Mouse (Mus musculus) thymus, postnatal 36 days (tissue): ENCODE measurements around the gene Pfkp.
A peak's percentile ranks its signal among the peaks of the same experiment; 100 is the strongest.

Experiments used
- DNase-seq, 2 experiments: peaks; one replicate each; pipeline ENCODE4 v3.0.0; 2022; ENCODE audit warnings: mixed read lengths in 2 of 2

The Pfkp gene

GRCm38 (mm10) chr13:6601676-6602075 is 46.9 kb downstream of the Pfkp start:
- DNase-seq = no peak

- DNase-seq = no peak
Measured at GRCm38 (mm10) chr13:6600626-6601025, 48.0 kb downstream of the Pfkp start.

- no peak for DNase-seq
Measured at GRCm38 (mm10) chr13:6597801-6598200, 50.8 kb downstream of the Pfkp start.

GRCm38 (mm10) chr13:6595403-6595802 is 53.2 kb downstream of the Pfkp start:
- DNase-seq = no peak

- DNase-seq = no peak
Measured at GRCm38 (mm10) chr13:6590846-6591245, 57.7 kb downstream of the Pfkp start.

- DNase-seq = no peak
Measured at GRCm38 (mm10) chr13:6586009-6586408, 62.6 kb downstream of the Pfkp start.

DNA sequence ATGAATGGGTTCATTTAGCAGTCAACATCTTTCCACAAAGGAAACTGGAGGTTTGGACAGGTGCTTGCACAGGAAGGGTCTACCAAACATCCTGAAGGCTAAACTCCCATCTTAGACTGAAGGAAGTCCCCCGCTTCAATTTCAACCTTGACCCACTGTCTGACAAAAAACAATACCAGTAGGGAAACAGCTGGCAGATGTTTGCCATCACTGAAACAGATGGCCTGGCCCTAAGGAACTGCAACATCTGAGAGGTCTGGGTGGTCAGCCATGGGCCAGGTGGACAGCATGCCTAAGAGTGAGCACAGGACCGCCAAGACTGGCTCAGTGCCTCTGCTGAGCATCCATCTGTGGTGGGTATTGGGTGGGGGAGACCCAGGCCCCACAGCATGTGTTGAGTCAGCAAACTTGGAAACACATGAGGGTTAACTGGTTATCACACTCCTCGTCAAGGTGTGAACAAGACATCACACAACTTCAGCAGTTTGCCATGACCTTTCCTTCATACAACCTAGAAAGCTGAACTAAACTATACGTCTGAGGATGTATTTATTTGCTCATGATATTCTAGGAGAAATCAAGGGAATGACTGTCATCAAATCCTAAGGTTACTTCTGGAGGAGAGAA is 65.0 kb downstream of the Pfkp start:
- DNase-seq = no peak

GRCm38 (mm10) chr13:6575920-6576509 is 72.6 kb downstream of the Pfkp start:
- DNase-seq = no peak

DNA sequence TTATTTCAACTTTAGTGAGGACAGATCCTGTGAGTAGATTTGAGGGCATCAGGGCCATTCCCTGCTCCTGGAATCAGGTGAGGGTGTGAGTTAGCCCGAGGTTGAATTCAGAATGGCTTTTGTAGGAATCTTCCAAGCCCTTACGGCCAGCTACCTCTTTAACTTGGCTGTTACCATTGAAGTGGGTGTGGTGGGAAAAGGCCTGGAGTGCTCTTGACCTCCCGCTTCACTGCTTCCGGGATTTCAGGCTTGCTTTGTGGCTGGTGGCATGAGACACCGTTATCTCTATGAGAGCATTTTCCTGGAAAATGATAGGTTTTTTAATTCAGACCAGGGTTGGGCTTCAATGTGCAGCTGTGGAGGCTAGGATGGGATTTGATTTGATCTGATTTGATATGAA is 83.0 kb downstream of the Pfkp start:
- DNase-seq = no peak

GRCm38 (mm10) chr13:6562409-6562808 is 86.2 kb downstream of the Pfkp start:
- DNase-seq = no peak

DNA sequence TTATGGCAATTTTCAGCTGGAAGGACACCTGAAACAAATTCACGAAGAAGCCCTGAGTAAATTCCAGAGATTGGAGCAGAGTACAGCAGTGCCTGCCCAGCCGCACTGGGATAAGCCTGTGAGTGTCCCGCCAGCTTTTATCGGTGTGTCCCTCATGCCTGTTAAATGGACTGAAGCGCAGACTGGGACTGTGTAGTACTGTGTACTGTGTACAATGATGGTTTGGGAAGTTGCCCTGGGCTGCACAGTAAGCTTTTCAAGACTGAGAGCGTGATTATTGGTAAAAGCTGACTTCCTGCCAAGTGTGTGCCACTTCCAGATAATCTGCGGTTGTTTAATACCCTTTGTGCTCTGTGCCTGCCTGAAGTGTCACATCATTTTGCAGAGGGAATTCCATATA is 90.8 kb downstream of the Pfkp start:
- DNase-seq = no peak

DNA sequence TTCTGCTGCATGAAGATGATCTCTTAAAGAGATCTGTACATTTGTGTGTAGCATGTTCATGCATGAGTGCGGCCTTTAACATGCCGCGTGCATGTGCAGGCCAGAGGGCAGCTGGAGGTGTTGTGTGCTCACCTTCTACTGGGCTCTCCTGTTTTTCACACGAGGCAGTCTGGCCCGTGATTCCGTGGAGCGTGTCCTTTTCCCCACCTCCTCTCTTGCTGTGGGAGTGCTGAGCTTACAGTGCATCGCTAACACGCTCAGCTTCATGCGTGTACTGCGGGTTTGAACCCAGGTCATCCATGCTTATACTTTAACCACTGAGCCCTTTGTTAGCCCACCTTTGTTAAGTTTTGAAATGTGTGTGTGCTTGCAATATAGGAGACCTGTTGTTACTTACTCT is 92.9 kb downstream of the Pfkp start:
- no peak for DNase-seq

GRCm38 (mm10) chr13:6553708-6554107 is 94.9 kb downstream of the Pfkp start:
- no peak for DNase-seq

DNA sequence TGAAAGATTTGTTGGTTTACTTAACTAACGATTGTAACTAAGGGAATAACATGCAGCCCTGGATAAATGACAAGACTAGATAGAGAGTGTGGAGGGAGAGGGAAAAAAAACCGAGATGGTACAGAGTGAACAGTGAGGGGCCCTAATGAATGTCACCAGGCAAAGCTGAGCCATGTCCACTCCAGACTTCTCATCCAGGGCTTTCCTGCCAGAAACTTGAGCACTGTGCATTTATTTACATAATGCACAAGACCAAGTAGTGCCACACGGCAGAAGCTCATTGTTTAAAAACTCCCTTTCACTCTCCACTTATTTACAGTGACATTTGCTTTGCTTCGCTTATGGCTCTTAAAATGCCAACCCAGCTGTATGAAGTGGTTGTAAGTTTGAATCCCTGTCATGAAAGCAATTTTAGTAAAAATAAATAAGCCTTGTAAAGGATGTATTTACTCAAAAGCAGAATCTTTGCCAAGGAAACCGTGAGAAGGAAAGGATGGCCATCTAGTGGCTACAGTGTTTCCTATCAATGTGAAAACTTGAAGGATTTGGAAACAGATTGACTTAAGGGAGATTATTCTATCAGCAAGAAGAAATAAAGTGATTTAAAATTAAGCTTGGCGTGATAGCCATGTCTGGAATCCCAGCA is 113.2 kb downstream of the Pfkp start:
- no peak for DNase-seq

- DNase-seq = peak; percentile 14 to 23
Measured at GRCm38 (mm10) chr13:6532683-6533082, 115.9 kb downstream of the Pfkp start.
